Mouse (Mus musculus) hindbrain, embryonic 16.5 days (tissue): ENCODE data around the gene Thop1. TPM values are rescaled to one million over a fixed set of nuclear protein-coding genes. Genes with fewer than 3 reads are reported as not detected.

Source experiments
- ATAC-seq: fragments of 200-750 bp; cut with Nextera tagmentation; 2 replicates; pipeline ENCODE4 v1.8.0; 2017; ENCODE audit warnings: moderate TSS enrichment, moderate library complexity
- H3K27ac ChIP-seq: fragments of 300-500 bp; sonication (generic); 2 replicates; pipeline ENCODE4 v1.5.1; 2014; ENCODE audit warnings: low read depth, mild to moderate bottlenecking, control low read depth, low read length, moderate library complexity
- H3K27me3 ChIP-seq: fragments of 300-500 bp; sonication (generic); replicated peaks from 2 replicates; pipeline ENCODE4 v1.6.1; 2014; ENCODE audit warnings: low read length; ENCODE audit not compliant: control insufficient read depth, insufficient read depth
- H3K36me3 ChIP-seq: fragments of 300-500 bp; sonication (generic); 2 replicates; pipeline ENCODE4 v1.6.1; 2014; ENCODE audit warnings: mild to moderate bottlenecking, low read length, moderate library complexity, mixed read lengths; ENCODE audit not compliant: control insufficient read depth, insufficient read depth
- H3K4me1 ChIP-seq: fragments of 300-500 bp; sonication (generic); 2 replicates; pipeline ENCODE4 v1.6.1; 2014; ENCODE audit warnings: low read depth, low read length; ENCODE audit not compliant: control insufficient read depth, insufficient read depth
- H3K4me2 ChIP-seq: fragments of 300-500 bp; sonication (generic); 2 replicates; pipeline ENCODE4 v1.6.1; 2014; ENCODE audit warnings: mild to moderate bottlenecking, low read length, control low read depth, moderate library complexity
- H3K4me3 ChIP-seq: fragments of 300-500 bp; sonication (generic); 2 replicates; pipeline ENCODE4 v1.5.1; 2014; ENCODE audit warnings: mild to moderate bottlenecking, low read length, control low read depth, moderate library complexity
- H3K9ac ChIP-seq: fragments of 300-500 bp; sonication (generic); 2 replicates; pipeline ENCODE4 v1.6.1; 2014; ENCODE audit warnings: low read depth, mild to moderate bottlenecking, control low read depth, low read length, moderate library complexity
- H3K9me3 ChIP-seq: fragments of 300-500 bp; sonication (generic); 2 replicates; pipeline ENCODE4 v1.6.1; 2014; ENCODE audit warnings: mild to moderate bottlenecking, low read length, moderate library complexity; ENCODE audit not compliant: control insufficient read depth
- whole genome bisulfite sequencing: fragments of 180-500 bp; shearing (Covaris S2); extraction: QIAGEN DNeasy Blood & Tissue Kit; methylation state at CpG from one replicate; pipeline ENCODE4 v1.1.7; 2014; 5-methylcytosine and 5-hydroxymethylcytosine counted together
- microRNA-seq: library from miRNA; unstranded; fragments of <30 nt; microRNA quantifications from one replicate; pipeline ENCODE4, GENCODE M21; 2017
- polyA plus RNA-seq: library from polyadenylated mRNA; unstranded; fragments of >200 nt; fragmentation: Nextera tagmentation; extraction: Ambion mirVana; gene quantifications from 2 replicates; pipeline ENCODE4 v1.2.1, GENCODE M21; 2015

Thop1 gene
- polyA plus RNA-seq, 1 experiment from 2014 or later, result 49.8 TPM

DNA sequence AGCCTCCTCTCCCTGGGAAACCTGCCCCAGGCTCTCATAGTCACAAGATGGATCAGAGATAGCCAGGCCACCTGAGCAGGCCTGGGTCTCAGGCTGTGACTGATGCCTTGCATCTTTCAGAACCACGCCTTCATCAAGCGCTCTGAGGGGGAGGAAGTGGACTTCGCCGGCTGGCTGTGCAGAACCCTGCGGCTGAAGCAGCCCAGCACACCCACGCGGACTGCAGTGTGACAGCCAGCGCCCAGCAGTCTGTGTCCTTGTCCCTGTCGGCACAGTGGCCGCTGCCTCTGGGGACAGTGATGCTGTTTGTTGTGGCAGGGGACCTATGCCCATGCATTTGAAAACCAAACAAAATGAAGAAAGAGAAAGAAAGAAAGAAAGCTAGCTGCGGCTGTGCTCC is 53.7 kb downstream of the Thop1 start:
- WGBS, result 82% methylated on average over 11 of the region's 11 CpGs
- peaks cover 1% of the 10 kb centered on the region; the same call in 1 of the 2 replicates for H3K4me1 ChIP-seq
- no peak overlapping the region for H3K4me2 ChIP-seq
- no peak overlapping the region for H3K9ac ChIP-seq
- no peak for ATAC-seq
- H3K27ac ChIP-seq, result no peak overlapping the region
- H3K36me3 ChIP-seq, result peaks cover 27% of the 10 kb centered on the region
- H3K27me3 ChIP-seq, result no peaks in the 10 kb centered on the region; the same call in 1 of the 2 replicates
- H3K9me3 ChIP-seq, result no peaks in the 10 kb centered on the region
- H3K4me3 ChIP-seq, result no peak overlapping the region

Small RNAs within 50 kb of the gene (microRNA-seq; reads per million reads assigned to microRNA genes)
- gene Mir5615-1 (not detected), gene Mir5615-2 (not detected)

Other genes with a start within 250 kb of the Thop1 start
- gene Oaz1, start 243.4 kb upstream of the Thop1 start, polyA plus RNA-seq, result 1,272 and 1,293 TPM in 2 replicates
- 22.1 and 23.3 TPM in 2 replicates for gene Lingo3, start 226.0 kb upstream of the Thop1 start, polyA plus RNA-seq
- gene Lsm7, start 214.8 kb upstream of the Thop1 start, polyA plus RNA-seq, result 197 and 208 TPM in 2 replicates
- gene Sppl2b, start 214.8 kb upstream of the Thop1 start, polyA plus RNA-seq, result 92.4 and 97.5 TPM in 2 replicates
- gene Tmprss9, start 198.2 kb upstream of the Thop1 start, polyA plus RNA-seq, result 0.13 and 0.27 TPM in 2 replicates
- 314 and 364 TPM in 2 replicates for gene Timm13, start 169.1 kb upstream of the Thop1 start, polyA plus RNA-seq
- gene Lmnb2, start 151.8 kb upstream of the Thop1 start, polyA plus RNA-seq, result 36.6 and 41.9 TPM in 2 replicates
- 8.0 and 9.0 TPM in 2 replicates for gene Gadd45b, start 140.0 kb upstream of the Thop1 start, polyA plus RNA-seq
- 25.4 and 27.0 TPM in 2 replicates for gene Gng7, start 55.1 kb upstream of the Thop1 start, polyA plus RNA-seq
- gene Diras1, start 44.4 kb upstream of the Thop1 start, polyA plus RNA-seq, result 74.4 and 81.7 TPM in 2 replicates
- 48.3 and 54.3 TPM in 2 replicates for gene Slc39a3, start 32.6 kb upstream of the Thop1 start, polyA plus RNA-seq
- gene Sgta, start 9.9 kb upstream of the Thop1 start, polyA plus RNA-seq, result 334 and 346 TPM in 2 replicates
- gene Creb3l3, start 28.8 kb downstream of the Thop1 start, polyA plus RNA-seq, result 0.24 and 0.32 TPM in 2 replicates
- 236 and 240 TPM in 2 replicates for gene Map2k2, start 35.9 kb downstream of the Thop1 start, polyA plus RNA-seq
- gene Zbtb7a, start 65.2 kb downstream of the Thop1 start, polyA plus RNA-seq, result 13.3 and 13.6 TPM in 2 replicates
- 47.1 and 56.9 TPM in 2 replicates for gene Pias4, start 97.9 kb downstream of the Thop1 start, polyA plus RNA-seq
- gene Eef2, start 106.6 kb downstream of the Thop1 start, polyA plus RNA-seq, result 525 and 551 TPM in 2 replicates
- 49.0 and 58.7 TPM in 2 replicates for gene Dapk3, start 113.0 kb downstream of the Thop1 start, polyA plus RNA-seq
- gene 4930442H23Rik, start 113.8 kb downstream of the Thop1 start, polyA plus RNA-seq, result not detected in 2 replicates
- 0.09 and 0.24 TPM in 2 replicates for gene Nmrk2, start 132.0 kb downstream of the Thop1 start, polyA plus RNA-seq
- 85.0 and 85.6 TPM in 2 replicates for gene Atcay, start 160.8 kb downstream of the Thop1 start, polyA plus RNA-seq
- 23.8 and 28.7 TPM in 2 replicates for gene Zfr2, start 163.1 kb downstream of the Thop1 start, polyA plus RNA-seq
- 60.4 and 72.8 TPM in 2 replicates for gene Matk, start 182.9 kb downstream of the Thop1 start, polyA plus RNA-seq
- gene Mrpl54, start 196.9 kb downstream of the Thop1 start, polyA plus RNA-seq, result 126 and 137 TPM in 2 replicates
- 39.2 and 41.8 TPM in 2 replicates for gene Apba3, start 196.9 kb downstream of the Thop1 start, polyA plus RNA-seq
- 5.3 and 6.4 TPM in 2 replicates for gene Tjp3, start 221.5 kb downstream of the Thop1 start, polyA plus RNA-seq
- 128 and 144 TPM in 2 replicates for gene Pip5k1c, start 222.9 kb downstream of the Thop1 start, polyA plus RNA-seq